Mouse (Mus musculus): Measurements from ENCODE around the gene Gm8765. TPM values are rescaled to one million over a fixed set of nuclear protein-coding genes. Genes with fewer than 3 reads are reported as not detected.
A peak's percentile ranks its signal among the peaks of the same experiment; 100 is the strongest.
"Not testable (repeated sequence)": the region's sequence is repeated elsewhere in the genome, so short reads cannot be mapped to it uniquely, and the experiment has no call there.

Gene Gm8765
- 0.03 TPM in 1 of 2 replicates, not detected in the other for polyA plus RNA-seq (2012; rRNA removed)

- H3K4me3 ChIP-seq (ENCODE audit: insufficient read depth, low read depth, low read length); DNase-seq; H3K27me3 ChIP-seq (replicated peaks; ENCODE audit: control insufficient read depth, insufficient read depth, low read length); H3K27ac ChIP-seq (ENCODE audit: insufficient read depth, low read depth, low read length); H3K36me3 ChIP-seq (ENCODE audit: control insufficient read depth, insufficient read depth, low read length); H3K4me1 ChIP-seq (ENCODE audit: control insufficient read depth, insufficient read depth, low read length): not testable (repeated sequence)
- WGBS, result 30% methylated on average over 1 of the region's 2 CpGs
Measured at GRCm38 (mm10) chr13:50698012-50698411, at the start of gene Gm8765. TSS of gene Gm8765 (plus strand) at chr13:50698312.

- H3K36me3 ChIP-seq (ENCODE audit: control insufficient read depth, insufficient read depth, low read length); H3K27me3 ChIP-seq (replicated peaks; ENCODE audit: control insufficient read depth, insufficient read depth, low read length); DNase-seq; H3K4me1 ChIP-seq (ENCODE audit: control insufficient read depth, insufficient read depth, low read length); H3K4me3 ChIP-seq (ENCODE audit: insufficient read depth, low read depth, low read length); H3K27ac ChIP-seq (ENCODE audit: insufficient read depth, low read depth, low read length): not testable (repeated sequence)
- WGBS, result 71% methylated on average over 2 of the region's 2 CpGs
Measured at GRCm38 (mm10) chr13:50648771-50649170, 49.3 kb upstream of the Gm8765 start.

GRCm38 (mm10) chr13:50750282-50750681 is 52.2 kb downstream of the Gm8765 start:
- TF ChIP-seq CTCF (conservative IDR thresholded peaks at IDR 0.05; ENCODE audit: insufficient read depth, insufficient read length, low read depth, low read length), result 0 out of 2 replicates have a peak, but pooled peaks have one; percentile 1
- H3K4me1 ChIP-seq (ENCODE audit: control insufficient read depth, insufficient read depth, low read length); H3K36me3 ChIP-seq (ENCODE audit: control insufficient read depth, insufficient read depth, low read length); H3K4me3 ChIP-seq (ENCODE audit: insufficient read depth, low read depth, low read length); DNase-seq; H3K27me3 ChIP-seq (replicated peaks; ENCODE audit: control insufficient read depth, insufficient read depth, low read length); H3K27ac ChIP-seq (ENCODE audit: insufficient read depth, low read depth, low read length): not testable (repeated sequence)

GRCm38 (mm10) chr13:50751732-50752131 is 53.6 kb downstream of the Gm8765 start:
- no peak for TF ChIP-seq POLR2A (IDR thresholded peaks at IDR 0.05; ENCODE audit: low read depth, low read length)
- no peak for TF ChIP-seq CTCF (conservative IDR thresholded peaks at IDR 0.05; ENCODE audit: insufficient read depth, insufficient read length, low read depth, low read length)
- Histone ChIP-seq H3K36me3 (ENCODE audit: control insufficient read depth, insufficient read depth, low read length) (no peaks in the 10 kb centered on the region), H3K4me3 (ENCODE audit: insufficient read depth, low read depth, low read length) (no peak overlapping the region), H3K27me3 (replicated peaks; ENCODE audit: control insufficient read depth, insufficient read depth, low read length) (no peaks in the 10 kb centered on the region), H3K4me1 (ENCODE audit: control insufficient read depth, insufficient read depth, low read length) (no peaks in the 10 kb centered on the region), H3K27ac (ENCODE audit: insufficient read depth, low read depth, low read length) (no peak overlapping the region)
- WGBS, result 88% methylated on average over 2 of the region's 2 CpGs
- DNase-seq, result no peak

GRCm38 (mm10) chr13:50752961-50753360 is 54.8 kb downstream of the Gm8765 start:
- not testable (repeated sequence) for H3K27me3 ChIP-seq (replicated peaks; ENCODE audit: control insufficient read depth, insufficient read depth, low read length); H3K4me3 ChIP-seq (ENCODE audit: insufficient read depth, low read depth, low read length); H3K4me1 ChIP-seq (ENCODE audit: control insufficient read depth, insufficient read depth, low read length); H3K27ac ChIP-seq (ENCODE audit: insufficient read depth, low read depth, low read length); H3K36me3 ChIP-seq (ENCODE audit: control insufficient read depth, insufficient read depth, low read length); DNase-seq

Other genes starting within 250 kb of the Gm8765 start
- gene Nutm2, start 231.0 kb upstream of the Gm8765 start, polyA plus RNA-seq (2012; rRNA removed), result not detected in 2 replicates
- gene Gm904, start 55.1 kb upstream of the Gm8765 start, polyA plus RNA-seq (2012; rRNA removed), result not detected in 2 replicates